Mouse (Mus musculus): ENCODE measurements at regions not wholly inside any gene's neighbourhood (a gene's known extent, or its start where the extent isn't known, plus 50 kb on each side); places are given as distances from the start of the nearest gene placed in this dataset.

DNA sequence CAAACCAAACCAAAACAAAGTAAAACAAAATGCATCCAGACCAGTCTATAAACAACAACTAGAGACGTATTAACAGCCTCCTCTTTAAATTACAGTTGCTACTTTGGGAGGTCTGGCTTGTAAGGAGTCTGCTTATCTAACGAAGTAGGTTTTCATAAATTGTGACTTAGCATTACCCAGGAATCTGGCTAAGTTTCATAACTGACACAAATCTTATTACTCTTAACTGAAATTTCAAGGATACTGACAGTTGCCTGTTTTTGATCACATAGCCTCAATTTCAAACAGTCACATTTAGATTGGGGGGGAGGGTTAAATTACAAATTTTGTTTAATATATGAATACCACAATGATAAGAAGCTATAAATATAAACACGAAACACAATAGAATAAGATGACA, 2097.5 kb downstream of the 9330182O14Rik start:
- Histone ChIP-seq H3K4me3 (ENCODE audit: low read depth, low read length) (no peak overlapping the region), H3K36me3 (ENCODE audit: control insufficient read depth, insufficient read depth, low read length) (no peaks in the 10 kb centered on the region), H3K9me3 (ENCODE audit: control insufficient read depth, low read length) (no peaks in the 10 kb centered on the region; the same call in 1 of the 2 replicates), H3K27me3 (ENCODE audit: control insufficient read depth, insufficient read depth, low read length) (no peaks in the 10 kb centered on the region), H3K9ac (ENCODE audit: low read depth, low read length) (no peak overlapping the region), H3K4me2 (replicated peaks; ENCODE audit: low read depth, low read length) (no peak overlapping the region), H3K27ac (ENCODE audit: low read depth, low read length) (no peak overlapping the region), H3K4me1 (replicated peaks; ENCODE audit: control insufficient read depth, insufficient read depth, low read length) (no peaks in the 10 kb centered on the region)
- DNase-seq (ENCODE audit: low spot score) (no peak), ATAC-seq (ENCODE audit: low FRiP score) (no peak)
- WGBS, result 86% methylated on average over 3 of the region's 3 CpGs

DNA sequence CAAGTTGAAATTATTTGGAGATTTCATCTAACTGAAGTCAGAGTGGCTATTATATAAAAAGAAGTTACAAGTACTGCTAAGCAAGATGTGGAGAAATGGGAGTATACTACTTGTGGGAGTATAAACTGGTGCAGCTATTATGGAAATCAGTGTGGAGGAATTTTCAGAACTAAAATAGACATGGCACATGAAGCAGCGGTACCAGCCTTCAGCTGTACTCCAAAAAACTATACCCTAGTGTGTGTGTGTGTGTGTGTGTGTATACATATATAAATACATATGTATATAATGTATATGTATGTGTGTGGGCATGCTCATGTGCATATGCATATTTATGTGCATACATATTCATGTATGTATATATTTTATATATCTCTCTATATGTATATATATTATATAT, 2112.6 kb downstream of the 9330182O14Rik start:
- H3K4me2 ChIP-seq (replicated peaks; ENCODE audit: low read depth, low read length), result no peak overlapping the region
- H3K9ac ChIP-seq (ENCODE audit: low read depth, low read length), result no peak overlapping the region
- H3K27ac ChIP-seq (ENCODE audit: low read depth, low read length), result no peak overlapping the region
- no peaks in the 10 kb centered on the region for H3K4me1 ChIP-seq (replicated peaks; ENCODE audit: control insufficient read depth, insufficient read depth, low read length)
- no peaks in the 10 kb centered on the region for H3K36me3 ChIP-seq (ENCODE audit: control insufficient read depth, insufficient read depth, low read length)
- no peaks in the 10 kb centered on the region for H3K27me3 ChIP-seq (ENCODE audit: control insufficient read depth, insufficient read depth, low read length)
- no peak for ATAC-seq (ENCODE audit: low FRiP score)
- no peaks in the 10 kb centered on the region for H3K9me3 ChIP-seq (ENCODE audit: control insufficient read depth, low read length)
- WGBS, result 97% methylated on average over 1 of the region's 1 CpGs
- DNase-seq (ENCODE audit: low spot score), result no peak
- no peak overlapping the region for H3K4me3 ChIP-seq (ENCODE audit: low read depth, low read length)

DNA sequence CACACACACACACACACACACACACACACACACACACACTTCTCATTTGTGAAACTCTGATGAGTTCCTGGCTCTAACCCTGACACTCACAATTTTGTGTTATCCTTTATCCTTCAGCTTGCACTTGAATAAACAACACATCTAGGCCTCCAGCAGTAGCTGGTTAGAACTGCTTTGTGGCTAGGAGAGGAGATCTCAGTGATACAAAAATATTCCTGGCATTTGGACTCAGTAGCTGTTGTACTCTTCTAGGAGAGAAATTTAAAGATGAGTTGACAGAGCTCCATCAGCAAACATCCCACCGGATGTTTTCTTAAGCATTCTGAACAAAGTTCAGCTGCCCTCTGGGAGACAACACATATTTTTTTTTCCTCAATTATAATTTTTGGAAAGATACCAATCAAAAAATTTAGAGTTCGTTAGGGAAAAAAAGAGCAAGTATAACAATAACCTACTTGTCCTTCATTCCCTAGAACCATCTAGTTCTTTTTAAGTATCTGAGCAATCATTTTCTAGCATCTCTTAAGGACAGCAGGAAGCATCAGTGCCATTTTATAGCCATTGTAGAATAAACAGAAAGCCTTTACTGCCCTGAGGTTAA, 2118.7 kb downstream of the 9330182O14Rik start:
- no peak overlapping the region for H3K9ac ChIP-seq (ENCODE audit: low read depth, low read length)
- DNase-seq (ENCODE audit: low spot score), result no peak
- no peak overlapping the region for H3K27ac ChIP-seq (ENCODE audit: low read depth, low read length)
- WGBS, result 82% methylated on average over 2 of the region's 2 CpGs
- no peaks in the 10 kb centered on the region for H3K9me3 ChIP-seq (ENCODE audit: control insufficient read depth, low read length)
- H3K4me1 ChIP-seq (replicated peaks; ENCODE audit: control insufficient read depth, insufficient read depth, low read length), result no peaks in the 10 kb centered on the region
- H3K36me3 ChIP-seq (ENCODE audit: control insufficient read depth, insufficient read depth, low read length), result no peaks in the 10 kb centered on the region
- no peak overlapping the region for H3K4me3 ChIP-seq (ENCODE audit: low read depth, low read length)
- H3K4me2 ChIP-seq (replicated peaks; ENCODE audit: low read depth, low read length), result no peak overlapping the region
- ATAC-seq (ENCODE audit: low FRiP score), result no peak
- no peaks in the 10 kb centered on the region for H3K27me3 ChIP-seq (ENCODE audit: control insufficient read depth, insufficient read depth, low read length)

DNA sequence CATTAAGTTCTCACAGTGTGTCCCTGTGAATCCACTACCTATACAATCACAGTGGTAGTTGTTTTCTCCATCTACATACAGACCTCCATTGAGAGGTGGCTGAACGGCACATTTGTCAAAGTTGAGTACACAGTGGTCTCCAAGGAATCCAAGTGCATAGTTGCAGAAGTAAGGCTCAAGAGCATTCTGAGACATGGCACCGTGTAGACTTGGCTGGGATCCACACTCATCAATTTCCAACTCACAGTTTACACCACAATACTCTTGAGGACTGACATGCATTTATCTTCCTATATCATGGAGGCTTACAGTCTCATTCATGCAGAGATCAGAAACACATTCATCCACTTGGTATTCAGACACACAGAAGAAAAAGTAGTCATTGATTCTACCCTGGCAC, 2122.2 kb downstream of the 9330182O14Rik start:
- H3K36me3 ChIP-seq (ENCODE audit: control insufficient read depth, insufficient read depth, low read length), result no peaks in the 10 kb centered on the region
- H3K9ac ChIP-seq (ENCODE audit: low read depth, low read length), result no peak overlapping the region
- 90% methylated on average over 2 of the region's 2 CpGs for WGBS
- H3K4me3 ChIP-seq (ENCODE audit: low read depth, low read length), result no peak overlapping the region
- ATAC-seq (ENCODE audit: low FRiP score), result no peak
- no peak overlapping the region for H3K4me2 ChIP-seq (replicated peaks; ENCODE audit: low read depth, low read length)
- no peaks in the 10 kb centered on the region for H3K27me3 ChIP-seq (ENCODE audit: control insufficient read depth, insufficient read depth, low read length)
- no peak for DNase-seq (ENCODE audit: low spot score)
- H3K4me1 ChIP-seq (replicated peaks; ENCODE audit: control insufficient read depth, insufficient read depth, low read length), result no peaks in the 10 kb centered on the region
- no peaks in the 10 kb centered on the region for H3K9me3 ChIP-seq (ENCODE audit: control insufficient read depth, low read length)
- H3K27ac ChIP-seq (ENCODE audit: low read depth, low read length), result no peak overlapping the region

DNA sequence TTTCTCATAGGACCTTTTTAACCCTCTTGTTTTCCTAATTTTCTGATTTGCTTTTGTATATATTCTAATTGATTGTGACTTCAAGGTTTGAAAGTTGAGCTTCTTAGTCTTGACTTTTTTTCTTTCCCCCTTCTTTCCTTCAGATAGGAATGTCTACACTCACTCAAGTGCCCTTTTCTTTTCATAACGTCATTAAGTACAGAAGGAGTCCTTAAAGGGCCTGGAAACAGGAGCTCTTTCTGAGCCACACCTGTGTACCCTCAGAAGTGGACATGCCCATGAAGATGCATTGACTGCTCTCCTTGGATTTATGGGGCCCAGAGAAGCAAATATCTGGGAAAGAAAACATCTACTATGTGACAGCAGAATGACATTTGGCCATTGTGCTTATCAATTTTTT, 2141.0 kb downstream of the 9330182O14Rik start:
- ATAC-seq (ENCODE audit: low FRiP score), result no peak
- H3K27ac ChIP-seq (ENCODE audit: low read depth, low read length), result no peak overlapping the region
- no peak overlapping the region for H3K4me2 ChIP-seq (replicated peaks; ENCODE audit: low read depth, low read length)
- no peaks in the 10 kb centered on the region for H3K9me3 ChIP-seq (ENCODE audit: control insufficient read depth, low read length)
- H3K4me1 ChIP-seq (replicated peaks; ENCODE audit: control insufficient read depth, insufficient read depth, low read length), result no peaks in the 10 kb centered on the region
- 81% methylated on average over 1 of the region's 1 CpGs for WGBS
- no peak overlapping the region for H3K4me3 ChIP-seq (ENCODE audit: low read depth, low read length)
- no peak overlapping the region for H3K9ac ChIP-seq (ENCODE audit: low read depth, low read length)
- no peak for DNase-seq (ENCODE audit: low spot score)
- H3K27me3 ChIP-seq (ENCODE audit: control insufficient read depth, insufficient read depth, low read length), result no peaks in the 10 kb centered on the region
- H3K36me3 ChIP-seq (ENCODE audit: control insufficient read depth, insufficient read depth, low read length), result no peaks in the 10 kb centered on the region

DNA sequence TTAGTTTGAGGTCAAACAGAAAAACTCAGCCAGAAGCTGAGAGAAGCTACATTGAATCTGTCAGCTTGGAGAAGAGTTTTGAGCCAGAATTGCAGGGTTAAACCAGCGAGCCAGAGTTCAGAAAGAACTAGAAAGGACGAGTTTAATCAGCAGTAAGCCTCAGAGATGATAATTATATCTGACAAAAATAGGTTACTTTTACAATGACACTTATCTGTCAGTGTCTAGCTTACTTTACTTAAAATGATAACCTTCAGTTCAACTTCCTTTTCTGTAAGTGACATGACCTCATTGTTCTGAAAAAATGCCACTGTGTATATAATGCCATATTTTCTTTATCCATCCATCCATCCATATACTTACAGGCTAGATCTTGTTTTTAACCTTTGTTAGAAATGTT, 2143.1 kb downstream of the 9330182O14Rik start:
- 89% methylated on average over 2 of the region's 2 CpGs for WGBS
- H3K27ac ChIP-seq (ENCODE audit: low read depth, low read length), result no peak overlapping the region
- H3K4me2 ChIP-seq (replicated peaks; ENCODE audit: low read depth, low read length), result no peak overlapping the region
- ATAC-seq (ENCODE audit: low FRiP score), result no peak
- H3K27me3 ChIP-seq (ENCODE audit: control insufficient read depth, insufficient read depth, low read length), result no peaks in the 10 kb centered on the region
- no peak overlapping the region for H3K9ac ChIP-seq (ENCODE audit: low read depth, low read length)
- no peaks in the 10 kb centered on the region for H3K36me3 ChIP-seq (ENCODE audit: control insufficient read depth, insufficient read depth, low read length)
- H3K9me3 ChIP-seq (ENCODE audit: control insufficient read depth, low read length), result no peaks in the 10 kb centered on the region
- no peaks in the 10 kb centered on the region for H3K4me1 ChIP-seq (replicated peaks; ENCODE audit: control insufficient read depth, insufficient read depth, low read length)
- no peak overlapping the region for H3K4me3 ChIP-seq (ENCODE audit: low read depth, low read length)
- no peak for DNase-seq (ENCODE audit: low spot score)

DNA sequence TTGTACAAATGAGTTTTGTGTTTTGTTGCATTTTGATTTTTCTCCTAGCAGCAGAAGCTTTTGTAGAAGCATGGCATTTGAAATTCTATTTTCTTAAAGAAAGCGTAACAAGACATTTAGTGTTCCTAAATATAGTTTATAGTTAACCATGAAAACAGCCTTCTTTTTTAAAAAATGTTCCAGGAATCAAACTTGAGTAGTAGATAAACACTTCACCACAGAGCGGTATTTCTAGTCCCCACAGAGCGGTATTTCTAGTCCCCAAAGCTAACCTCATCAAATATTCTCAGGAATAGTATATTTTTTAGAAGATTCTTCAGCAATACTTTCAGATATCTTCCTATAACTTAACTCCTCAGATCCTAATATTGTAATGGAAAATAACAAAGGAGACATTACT, 2146.6 kb downstream of the 9330182O14Rik start:
- H3K4me3 ChIP-seq (ENCODE audit: low read depth, low read length), result no peak overlapping the region
- DNase-seq (ENCODE audit: low spot score) (no peak), ATAC-seq (ENCODE audit: low FRiP score) (no peak)
- H3K4me2 ChIP-seq (replicated peaks; ENCODE audit: low read depth, low read length), result no peak overlapping the region
- no peaks in the 10 kb centered on the region for H3K9me3 ChIP-seq (ENCODE audit: control insufficient read depth, low read length)
- WGBS, result 94% methylated on average over 3 of the region's 3 CpGs
- no peak overlapping the region for H3K9ac ChIP-seq (ENCODE audit: low read depth, low read length)
- no peaks in the 10 kb centered on the region for H3K36me3 ChIP-seq (ENCODE audit: control insufficient read depth, insufficient read depth, low read length)
- H3K27ac ChIP-seq (ENCODE audit: low read depth, low read length), result no peak overlapping the region
- H3K27me3 ChIP-seq (ENCODE audit: control insufficient read depth, insufficient read depth, low read length), result no peaks in the 10 kb centered on the region
- H3K4me1 ChIP-seq (replicated peaks; ENCODE audit: control insufficient read depth, insufficient read depth, low read length), result no peaks in the 10 kb centered on the region

DNA sequence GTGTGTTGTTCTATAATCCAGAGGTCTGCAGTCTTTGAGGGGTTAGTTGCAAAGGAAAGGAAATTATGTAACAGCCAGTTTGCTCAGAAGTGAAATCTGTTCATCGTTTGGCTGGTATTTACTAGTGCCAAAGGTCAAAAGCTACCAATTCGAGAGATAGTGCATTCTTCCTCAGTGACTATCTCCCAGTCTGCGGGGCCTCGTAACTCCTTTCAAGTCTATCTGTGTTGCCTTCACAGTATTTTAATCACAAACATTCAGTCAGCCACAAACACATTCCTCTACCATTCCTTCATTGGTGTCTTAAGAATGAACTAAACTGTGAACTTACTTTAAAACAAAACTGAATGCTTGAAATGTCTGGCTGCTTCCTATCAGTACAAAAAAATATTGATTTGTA, 2162.2 kb downstream of the 9330182O14Rik start:
- Histone ChIP-seq H3K36me3 (ENCODE audit: control insufficient read depth, insufficient read depth, low read length) (no peaks in the 10 kb centered on the region), H3K4me1 (replicated peaks; ENCODE audit: control insufficient read depth, insufficient read depth, low read length) (no peaks in the 10 kb centered on the region), H3K4me3 (ENCODE audit: low read depth, low read length) (no peak overlapping the region), H3K9ac (ENCODE audit: low read depth, low read length) (no peak overlapping the region), H3K4me2 (replicated peaks; ENCODE audit: low read depth, low read length) (no peak overlapping the region), H3K27me3 (ENCODE audit: control insufficient read depth, insufficient read depth, low read length) (no peaks in the 10 kb centered on the region), H3K27ac (ENCODE audit: low read depth, low read length) (no peak overlapping the region), H3K9me3 (ENCODE audit: control insufficient read depth, low read length) (no peaks in the 10 kb centered on the region)
- ATAC-seq (ENCODE audit: low FRiP score), result no peak
- 65% methylated on average over 4 of the region's 4 CpGs for WGBS
- no peak for DNase-seq (ENCODE audit: low spot score)

DNA sequence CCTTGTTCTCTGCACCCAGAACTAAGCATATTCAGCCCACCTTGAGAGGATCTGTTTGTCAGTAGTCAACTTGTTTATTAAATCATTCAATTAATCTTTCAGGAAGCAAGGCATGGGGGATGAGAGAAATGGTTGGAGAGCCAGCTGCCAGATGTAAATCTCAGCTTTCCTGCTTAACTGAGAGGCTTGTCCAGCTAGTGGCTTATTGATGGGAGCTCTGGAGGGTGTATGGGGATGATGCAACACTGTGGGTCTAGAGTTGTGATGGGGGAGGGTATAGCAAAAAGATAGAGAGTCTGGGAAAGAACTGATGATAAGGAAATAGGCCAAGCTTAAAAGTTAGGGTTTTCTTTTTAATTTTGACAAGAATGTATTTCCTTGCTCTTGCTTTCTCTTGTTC, 2163.3 kb downstream of the 9330182O14Rik start:
- Histone ChIP-seq H3K4me2 (replicated peaks; ENCODE audit: low read depth, low read length) (no peak overlapping the region), H3K27me3 (ENCODE audit: control insufficient read depth, insufficient read depth, low read length) (no peaks in the 10 kb centered on the region), H3K9ac (ENCODE audit: low read depth, low read length) (no peak overlapping the region), H3K27ac (ENCODE audit: low read depth, low read length) (no peak overlapping the region), H3K36me3 (ENCODE audit: control insufficient read depth, insufficient read depth, low read length) (no peaks in the 10 kb centered on the region), H3K4me1 (replicated peaks; ENCODE audit: control insufficient read depth, insufficient read depth, low read length) (no peaks in the 10 kb centered on the region), H3K9me3 (ENCODE audit: control insufficient read depth, low read length) (no peaks in the 10 kb centered on the region), H3K4me3 (ENCODE audit: low read depth, low read length) (no peak overlapping the region)
- ATAC-seq (ENCODE audit: low FRiP score) (no peak), DNase-seq (ENCODE audit: low spot score) (no peak)
